Mouse (Mus musculus): Measurements from ENCODE around the gene Scaf8. TPM values are rescaled to one million over a fixed set of nuclear protein-coding genes. Genes with fewer than 3 reads are reported as not detected.
"Not testable (repeated sequence)": the region's sequence is repeated elsewhere in the genome, so short reads cannot be mapped to it uniquely, and the experiment has no call there.

The Scaf8 gene
- 19.0 and 20.9 TPM in 2 replicates for polyA plus RNA-seq (2016; fragmentation: Nextera tagmentation; extraction: Ambion mirVana)

GRCm38 (mm10) chr17:3114720-3115379 lies at the start of gene Scaf8:
Scaf8 (plus strand) TSS chr17:3114972.
- WGBS, result under 1% methylated on average over 91 of the region's 91 CpGs
- peak; percentile 92 for DNase-seq (ENCODE audit: low spot score)
- peaks cover 32% of the 10 kb centered on the region for H3K36me3 ChIP-seq
- no peaks in the 10 kb centered on the region; the same call in 1 of the 2 replicates for H3K9me3 ChIP-seq (replicated peaks)
- H3K27ac ChIP-seq (replicated peaks), result peak within 1 kb of the TSS; percentile 99
- peaks cover 31% of the 10 kb centered on the region for H3K4me1 ChIP-seq
- H3K27me3 ChIP-seq (ENCODE audit: low read depth, poor library complexity, severe bottlenecking), result no peaks in the 10 kb centered on the region
- peak within 1 kb of the TSS; percentile 98 for H3K4me3 ChIP-seq

- 90% methylated on average over 9 of the region's 9 CpGs for WGBS
- DNase-seq (ENCODE audit: low spot score), result no peak
- Histone ChIP-seq H3K27me3 (ENCODE audit: low read depth, poor library complexity, severe bottlenecking) (no peaks in the 10 kb centered on the region), H3K9me3 (replicated peaks) (peaks cover 45% of the 10 kb centered on the region; the same call in 1 of the 2 replicates), H3K36me3 (peaks cover 77% of the 10 kb centered on the region), H3K4me1 (no peaks in the 10 kb centered on the region), H3K4me3 (no peak overlapping the region), H3K27ac (replicated peaks) (no peak overlapping the region)
These were observed 39.5 kb upstream of the Scaf8 start for GRCm38 (mm10) chr17:3075166-3075872.

GRCm38 (mm10) chr17:3075873-3076245 lies 38.9 kb upstream of the Scaf8 start:
- Histone ChIP-seq H3K36me3 (peaks cover 72% of the 10 kb centered on the region), H3K4me1 (no peaks in the 10 kb centered on the region), H3K27ac (replicated peaks) (no peak overlapping the region), H3K4me3 (no peak overlapping the region), H3K9me3 (replicated peaks) (peaks cover 40% of the 10 kb centered on the region; the same call in 1 of the 2 replicates), H3K27me3 (ENCODE audit: low read depth, poor library complexity, severe bottlenecking) (no peaks in the 10 kb centered on the region)
- DNase-seq (ENCODE audit: low spot score), result no peak
- 97% methylated on average over 4 of the region's 4 CpGs for WGBS

- peaks cover 26% of the 10 kb centered on the region for H3K9me3 ChIP-seq (replicated peaks)
- not testable (repeated sequence) for H3K27me3 ChIP-seq (ENCODE audit: low read depth, poor library complexity, severe bottlenecking); DNase-seq (ENCODE audit: low spot score); H3K27ac ChIP-seq (replicated peaks); H3K4me3 ChIP-seq; H3K4me1 ChIP-seq
- peaks cover 51% of the 10 kb centered on the region for H3K36me3 ChIP-seq
- WGBS, result 93% methylated on average over 9 of the region's 9 CpGs
These were observed 36.8 kb upstream of the Scaf8 start for GRCm38 (mm10) chr17:3077936-3078335.

GRCm38 (mm10) chr17:3080587-3081349 lies 34.0 kb upstream of the Scaf8 start:
- not testable (repeated sequence) for H3K4me3 ChIP-seq; H3K27ac ChIP-seq (replicated peaks); H3K27me3 ChIP-seq (ENCODE audit: low read depth, poor library complexity, severe bottlenecking); H3K9me3 ChIP-seq (replicated peaks); DNase-seq (ENCODE audit: low spot score); H3K4me1 ChIP-seq
- 89% methylated on average over 7 of the region's 9 CpGs for WGBS
- H3K36me3 ChIP-seq, result peaks cover 22% of the 10 kb centered on the region

- H3K9me3 ChIP-seq (replicated peaks); H3K27ac ChIP-seq (replicated peaks); H3K4me1 ChIP-seq; DNase-seq (ENCODE audit: low spot score); H3K27me3 ChIP-seq (ENCODE audit: low read depth, poor library complexity, severe bottlenecking); H3K4me3 ChIP-seq: not testable (repeated sequence)
- H3K36me3 ChIP-seq, result peaks cover 14% of the 10 kb centered on the region
- 81% methylated on average over 3 of the region's 3 CpGs for WGBS
These were observed 33.2 kb upstream of the Scaf8 start for GRCm38 (mm10) chr17:3081512-3082100.

- H3K4me1 ChIP-seq; H3K36me3 ChIP-seq; H3K9me3 ChIP-seq (replicated peaks); H3K27me3 ChIP-seq (ENCODE audit: low read depth, poor library complexity, severe bottlenecking); H3K27ac ChIP-seq (replicated peaks): not testable (repeated sequence)
- 83% methylated on average over 7 of the region's 9 CpGs for WGBS
- H3K4me3 ChIP-seq, result peak overlapping the region; percentile 43; the same call in 1 of the 2 replicates
- DNase-seq (ENCODE audit: low spot score), result peak; percentile 48
These were observed 32.5 kb upstream of the Scaf8 start for GRCm38 (mm10) chr17:3082125-3082755.

GRCm38 (mm10) chr17:3082756-3083749 lies 31.7 kb upstream of the Scaf8 start:
- DNase-seq (ENCODE audit: low spot score), result peak; percentile 52

GRCm38 (mm10) chr17:3083886-3084550 lies 30.8 kb upstream of the Scaf8 start:
- peak overlapping the region; percentile 84 for H3K27ac ChIP-seq (replicated peaks)
- H3K9me3 ChIP-seq (replicated peaks), result peaks cover 3% of the 10 kb centered on the region
- under 1% methylated on average over 40 of the region's 40 CpGs for WGBS
- no peaks in the 10 kb centered on the region for H3K27me3 ChIP-seq (ENCODE audit: low read depth, poor library complexity, severe bottlenecking)
- peaks cover 2% of the 10 kb centered on the region; the same call in 1 of the 2 replicates for H3K36me3 ChIP-seq
- 0 out of 2 replicates have a peak, but pooled peaks cover 7% of the 10 kb centered on the region for H3K4me1 ChIP-seq
- peak; percentile 95 for DNase-seq (ENCODE audit: low spot score)
- H3K4me3 ChIP-seq, result peak overlapping the region; percentile 62

More at GRCm38 (mm10) chr17:3082756-3083749, 31.7 kb upstream of the Scaf8 start:
- H3K36me3 ChIP-seq; H3K4me1 ChIP-seq; H3K27me3 ChIP-seq (ENCODE audit: low read depth, poor library complexity, severe bottlenecking); H3K9me3 ChIP-seq (replicated peaks): not testable (repeated sequence)
- 5% methylated on average over 25 of the region's 25 CpGs for WGBS
- peak overlapping the region; percentile 62 for H3K4me3 ChIP-seq
- peak overlapping the region; percentile 46; the same call in 1 of the 2 replicates for H3K27ac ChIP-seq (replicated peaks)

- WGBS, result under 1% methylated on average over 31 of the region's 31 CpGs
- Histone ChIP-seq H3K36me3 (no peaks in the 10 kb centered on the region), H3K27me3 (ENCODE audit: low read depth, poor library complexity, severe bottlenecking) (no peaks in the 10 kb centered on the region)
These were observed 30.2 kb upstream of the Scaf8 start for GRCm38 (mm10) chr17:3084551-3084930.

GRCm38 (mm10) chr17:3085152-3085551 lies 29.6 kb upstream of the Scaf8 start:
- no peaks in the 10 kb centered on the region for H3K36me3 ChIP-seq
- H3K4me3 ChIP-seq, result peak overlapping the region; percentile 62
- H3K4me1 ChIP-seq, result 0 out of 2 replicates have a peak, but pooled peaks cover 7% of the 10 kb centered on the region
- WGBS, result 63% methylated on average over 3 of the region's 3 CpGs
- peak overlapping the region; percentile 84 for H3K27ac ChIP-seq (replicated peaks)
- peaks cover 3% of the 10 kb centered on the region for H3K9me3 ChIP-seq (replicated peaks)
- H3K27me3 ChIP-seq (ENCODE audit: low read depth, poor library complexity, severe bottlenecking), result no peaks in the 10 kb centered on the region
- no peak for DNase-seq (ENCODE audit: low spot score)

More at GRCm38 (mm10) chr17:3084551-3084930, 30.2 kb upstream of the Scaf8 start:
- Histone ChIP-seq H3K4me3 (peak overlapping the region; percentile 62), H3K27ac (replicated peaks) (peak overlapping the region; percentile 84), H3K4me1 (0 out of 2 replicates have a peak, but pooled peaks cover 7% of the 10 kb centered on the region), H3K9me3 (replicated peaks) (peaks cover 3% of the 10 kb centered on the region)
- peak; percentile 78 for DNase-seq (ENCODE audit: low spot score)
